Mouse (Mus musculus) retina, embryonic 14.5 days (tissue): ENCODE measurements around the gene Nsun2.
"Not testable (repeated sequence)": the region's sequence is repeated elsewhere in the genome, so short reads cannot be mapped to it uniquely, and the experiment has no call there.

Experiments
- DNase-seq: peaks from one replicate; pipeline ENCODE4 v3.0.0-alpha.2; 2015; ENCODE audit warnings: low spot score

The Nsun2 gene

GRCm38 (mm10) chr13:69635836-69636235, 102.3 kb downstream of the Nsun2 start:
- not testable (repeated sequence) for DNase-seq

- DNase-seq, result no peak
These were observed 102.8 kb downstream of the Nsun2 start for GRCm38 (mm10) chr13:69636375-69636774.

- no peak for DNase-seq
These were observed 103.3 kb downstream of the Nsun2 start for GRCm38 (mm10) chr13:69636816-69637215.

GRCm38 (mm10) chr13:69637657-69638056, 104.1 kb downstream of the Nsun2 start:
- DNase-seq, result no peak

- DNase-seq, result no peak
These were observed 104.6 kb downstream of the Nsun2 start for GRCm38 (mm10) chr13:69638108-69638626.

- DNase-seq, result no peak
These were observed 105.7 kb downstream of the Nsun2 start for GRCm38 (mm10) chr13:69639251-69639650.

- no peak for DNase-seq
These were observed 106.6 kb downstream of the Nsun2 start for GRCm38 (mm10) chr13:69640126-69640525.

- no peak for DNase-seq
These were observed 107.0 kb downstream of the Nsun2 start for GRCm38 (mm10) chr13:69640541-69640940.

- DNase-seq, result no peak
These were observed 107.5 kb downstream of the Nsun2 start for GRCm38 (mm10) chr13:69641017-69641416.

- no peak for DNase-seq
These were observed 109.2 kb downstream of the Nsun2 start for GRCm38 (mm10) chr13:69642656-69643216.

GRCm38 (mm10) chr13:69643937-69644336, 110.4 kb downstream of the Nsun2 start:
- no peak for DNase-seq

GRCm38 (mm10) chr13:69644427-69645166, 111.1 kb downstream of the Nsun2 start:
- DNase-seq, result no peak

- DNase-seq, result peak; percentile 63
These were observed 112.3 kb downstream of the Nsun2 start for GRCm38 (mm10) chr13:69645694-69646423.

GRCm38 (mm10) chr13:69646481-69646880, 112.9 kb downstream of the Nsun2 start:
- no peak for DNase-seq

- no peak for DNase-seq
These were observed 121.0 kb downstream of the Nsun2 start for GRCm38 (mm10) chr13:69654508-69654907.

GRCm38 (mm10) chr13:69672121-69672520, 138.6 kb downstream of the Nsun2 start:
- no peak for DNase-seq

- no peak for DNase-seq
These were observed 139.0 kb downstream of the Nsun2 start for GRCm38 (mm10) chr13:69672565-69672964.

- no peak for DNase-seq
These were observed 139.8 kb downstream of the Nsun2 start for GRCm38 (mm10) chr13:69673197-69673920.

- no peak for DNase-seq
These were observed 140.5 kb downstream of the Nsun2 start for GRCm38 (mm10) chr13:69673921-69674618.
